Mouse (Mus musculus) intestine, embryonic 14.5 days (tissue): ENCODE results near the gene Rhot2. TPM values are rescaled to one million over a fixed set of nuclear protein-coding genes. Genes with fewer than 3 reads are reported as not detected.

Source experiments
- ATAC-seq: fragments of 200-750 bp; cut with Nextera tagmentation; replicated peaks from 2 replicates; pipeline ENCODE4 v1.8.0; 2017; ENCODE audit warnings: low read depth, moderate number of reproducible peaks, moderate TSS enrichment, moderate library complexity; ENCODE audit not compliant: low FRiP score, low TSS enrichment
- DNase-seq: peaks from one replicate; pipeline ENCODE4 v3.0.0-alpha.2; 2018; ENCODE audit warnings: low spot score
- H3K27ac ChIP-seq: fragments of 300-500 bp; sonication (generic); 2 replicates; pipeline ENCODE4 v1.5.1; 2014; ENCODE audit warnings: low read depth, mild to moderate bottlenecking, control low read depth
- H3K27me3 ChIP-seq: fragments of 300-500 bp; sonication (generic); replicated peaks from 2 replicates; pipeline ENCODE4 v1.6.1; 2014; ENCODE audit warnings: low read length, control low read depth; ENCODE audit not compliant: control insufficient read depth, insufficient read depth
- H3K36me3 ChIP-seq: fragments of 300-500 bp; sonication (generic); 2 replicates; pipeline ENCODE4 v1.6.1; 2014; ENCODE audit warnings: low read length, control low read depth; ENCODE audit not compliant: control insufficient read depth, insufficient read depth
- H3K4me1 ChIP-seq: fragments of 300-500 bp; sonication (generic); replicated peaks from 2 replicates; pipeline ENCODE4 v1.6.1; 2014; ENCODE audit warnings: low read length, control low read depth, mixed read lengths; ENCODE audit not compliant: control insufficient read depth, insufficient read depth
- H3K4me2 ChIP-seq: fragments of 300-500 bp; sonication (generic); 2 replicates; pipeline ENCODE4 v1.6.1; 2014; ENCODE audit warnings: low read length
- H3K4me3 ChIP-seq: fragments of 300-500 bp; sonication (generic); 2 replicates; pipeline ENCODE4 v1.5.1; 2014; ENCODE audit warnings: low read depth, low read length, control low read depth, mixed read lengths
- H3K9ac ChIP-seq: fragments of 300-500 bp; sonication (generic); 2 replicates; pipeline ENCODE4 v1.6.1; 2014; ENCODE audit warnings: mild to moderate bottlenecking, low read length
- H3K9me3 ChIP-seq: fragments of 300-500 bp; sonication (generic); 2 replicates; pipeline ENCODE4 v1.6.1; 2016; ENCODE audit warnings: low read length, control low read depth; ENCODE audit not compliant: control insufficient read depth
- WGBS: fragments of 180-500 bp; shearing (Covaris S2); extraction: QIAGEN DNeasy Blood & Tissue Kit; methylation state at CpG from one replicate; pipeline ENCODE4 v1.1.7; 2014; 5-methylcytosine and 5-hydroxymethylcytosine counted together
- polyA plus RNA-seq: library from polyadenylated mRNA; unstranded; fragments of >200 nt; fragmentation: Nextera tagmentation; extraction: Ambion mirVana; gene quantifications from 2 replicates; pipeline ENCODE4 v1.2.1, GENCODE M21; 2014

Gene Rhot2
- polyA plus RNA-seq, 1 experiment from 2014 or later = 10.4 TPM

DNA sequence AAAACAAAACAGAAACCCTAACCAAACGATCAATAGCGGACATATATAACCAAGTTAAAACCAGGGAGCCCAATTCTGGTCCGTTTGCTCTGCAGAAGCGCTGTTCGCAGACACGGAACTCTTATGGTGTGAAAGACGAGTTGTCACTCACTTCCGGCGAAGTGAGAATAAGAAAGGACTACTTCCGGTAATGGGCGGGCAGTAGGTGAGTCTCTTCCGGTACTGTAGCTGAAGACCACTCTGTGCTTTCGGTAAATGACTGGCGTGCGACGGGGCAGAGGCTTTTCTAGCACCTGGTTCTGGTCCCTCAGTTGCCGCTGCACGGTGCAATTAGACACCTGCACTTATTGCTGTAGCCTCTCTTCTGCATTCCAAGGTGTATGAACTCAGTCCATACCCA lies 21.2 kb downstream of the Rhot2 start, which contains the start of gene Wdr24:
Gene Wdr24, plus strand, starts transcription at position 176 of the 400 bp plus-strand sequence.
- Histone ChIP-seq H3K4me2 (peak within 1 kb of the TSS; percentile 92), H3K4me3 (peak within 1 kb of the TSS; percentile 77), H3K27ac (peak within 1 kb of the TSS; percentile 38), H3K27me3 (peaks cover 29% of the 10 kb centered on the region), H3K9me3 (no peaks in the 10 kb centered on the region), H3K36me3 (peaks cover 24% of the 10 kb centered on the region), H3K9ac (peak within 1 kb of the TSS; percentile 62), H3K4me1 (peaks cover 19% of the 10 kb centered on the region)
- WGBS = under 1% methylated on average over 18 of the region's 18 CpGs
- DNase-seq = peak; percentile 79
- 0 out of 2 replicates have a peak, but pooled peaks have one; percentile 49 for ATAC-seq

DNA sequence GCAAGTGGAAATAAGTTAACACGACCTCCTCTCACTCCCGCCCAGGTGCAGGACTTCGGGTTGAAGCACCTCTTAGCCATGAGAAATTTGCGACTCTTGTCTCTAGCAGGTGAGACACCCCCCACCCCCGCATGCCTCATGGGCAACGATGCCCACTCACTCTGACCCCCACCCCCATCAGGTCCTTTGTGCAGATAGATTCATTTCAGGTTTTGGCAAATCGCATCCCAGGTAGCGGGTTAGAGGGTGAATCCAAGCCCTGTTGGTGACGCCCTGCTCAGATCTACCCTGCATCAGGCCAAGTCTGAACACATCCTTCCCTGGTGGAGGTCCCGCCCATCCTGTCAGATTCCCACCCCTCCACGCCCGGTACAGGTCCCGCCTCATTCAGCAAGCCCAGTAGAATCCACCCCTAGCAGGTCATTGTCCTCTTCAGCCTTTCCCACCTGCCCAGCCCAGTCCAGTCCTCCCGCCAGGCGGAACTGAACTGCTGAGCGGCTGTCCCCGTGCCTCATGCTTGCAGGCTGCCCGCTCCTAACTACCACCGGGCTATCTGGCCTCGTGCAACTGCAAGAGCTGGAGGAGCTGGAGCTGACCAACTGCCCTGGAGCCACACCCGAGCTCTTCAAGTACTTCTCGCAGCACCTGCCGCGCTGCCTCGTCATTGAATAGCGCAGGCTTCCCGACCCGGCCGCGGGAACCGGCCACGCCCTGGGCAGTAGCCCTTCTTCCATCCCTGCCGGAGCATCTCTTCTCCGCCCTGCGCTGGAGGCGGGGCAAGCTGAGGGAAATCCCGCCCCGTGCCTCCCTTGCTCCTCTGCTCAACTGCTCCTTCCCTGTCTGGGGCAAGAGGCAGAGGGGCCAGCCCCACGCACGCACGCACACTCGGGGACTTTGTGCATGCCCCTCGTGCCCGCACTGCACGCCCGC lies 25.5 kb downstream of the Rhot2 start:
- Histone ChIP-seq H3K9me3 (no peaks in the 10 kb centered on the region), H3K4me3 (no peak overlapping the region), H3K36me3 (no peaks in the 10 kb centered on the region), H3K9ac (no peak overlapping the region), H3K4me2 (peak overlapping the region; percentile 25), H3K27ac (no peak overlapping the region), H3K4me1 (peaks cover 3% of the 10 kb centered on the region), H3K27me3 (peaks cover 40% of the 10 kb centered on the region)
- no peak for DNase-seq
- WGBS = 5% methylated on average over 46 of the region's 46 CpGs
- ATAC-seq = peak; percentile 41

DNA sequence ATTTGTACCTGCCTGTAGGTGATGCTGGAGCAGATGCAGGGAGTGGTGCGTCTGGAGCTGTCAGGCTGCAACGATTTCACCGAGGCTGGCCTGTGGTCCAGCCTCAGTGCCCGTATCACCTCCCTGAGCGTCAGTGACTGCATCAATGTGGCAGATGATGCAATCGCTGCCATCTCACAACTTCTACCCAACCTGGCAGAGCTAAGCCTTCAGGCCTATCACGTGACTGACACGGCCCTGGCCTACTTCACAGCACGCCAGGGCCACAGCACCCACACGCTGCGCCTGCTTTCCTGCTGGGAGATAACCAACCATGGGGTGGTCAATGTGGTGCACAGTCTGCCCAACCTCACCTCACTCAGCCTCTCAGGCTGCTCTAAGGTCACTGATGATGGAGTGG lies 27.0 kb downstream of the Rhot2 start:
- Histone ChIP-seq H3K27ac (no peak overlapping the region), H3K4me3 (no peak overlapping the region), H3K27me3 (peaks cover 43% of the 10 kb centered on the region), H3K36me3 (no peaks in the 10 kb centered on the region), H3K9ac (no peak overlapping the region), H3K4me2 (no peak overlapping the region), H3K4me1 (no peaks in the 10 kb centered on the region), H3K9me3 (no peaks in the 10 kb centered on the region)
- WGBS = 77% methylated on average over 11 of the region's 11 CpGs
- DNase-seq = no peak
- no peak for ATAC-seq

DNA sequence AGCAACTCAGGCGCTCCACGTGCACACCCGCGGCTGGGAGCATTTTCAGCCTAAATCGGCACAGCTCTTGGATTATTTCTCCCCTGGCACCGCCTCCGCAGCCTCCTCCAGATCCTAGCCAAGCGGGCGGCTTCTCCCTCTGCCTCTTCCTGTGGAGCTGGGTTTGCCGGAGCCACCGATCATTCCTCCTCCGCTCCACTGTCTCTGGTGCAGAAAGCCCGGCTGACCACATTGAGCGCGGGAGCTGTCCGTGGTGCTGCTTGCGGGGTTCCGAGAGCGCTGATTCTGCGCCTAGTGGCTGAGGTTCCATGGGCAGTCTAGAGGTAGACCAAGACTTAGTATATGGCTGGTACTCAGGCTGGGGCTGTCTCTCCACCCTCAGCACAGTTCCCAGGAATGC lies 31.2 kb downstream of the Rhot2 start:
- no peaks in the 10 kb centered on the region for H3K9me3 ChIP-seq
- no peaks in the 10 kb centered on the region for H3K36me3 ChIP-seq
- no peak overlapping the region for H3K4me3 ChIP-seq
- no peak overlapping the region; the same call in 1 of the 2 replicates for H3K4me2 ChIP-seq
- H3K4me1 ChIP-seq = peaks cover 11% of the 10 kb centered on the region
- peaks cover 40% of the 10 kb centered on the region for H3K27me3 ChIP-seq
- 3% methylated on average over 20 of the region's 20 CpGs for WGBS
- no peak overlapping the region for H3K9ac ChIP-seq
- H3K27ac ChIP-seq = no peak overlapping the region
- peak; percentile 37; the same call in 1 of the 2 replicates for ATAC-seq
- peak; percentile 99 for DNase-seq

DNA sequence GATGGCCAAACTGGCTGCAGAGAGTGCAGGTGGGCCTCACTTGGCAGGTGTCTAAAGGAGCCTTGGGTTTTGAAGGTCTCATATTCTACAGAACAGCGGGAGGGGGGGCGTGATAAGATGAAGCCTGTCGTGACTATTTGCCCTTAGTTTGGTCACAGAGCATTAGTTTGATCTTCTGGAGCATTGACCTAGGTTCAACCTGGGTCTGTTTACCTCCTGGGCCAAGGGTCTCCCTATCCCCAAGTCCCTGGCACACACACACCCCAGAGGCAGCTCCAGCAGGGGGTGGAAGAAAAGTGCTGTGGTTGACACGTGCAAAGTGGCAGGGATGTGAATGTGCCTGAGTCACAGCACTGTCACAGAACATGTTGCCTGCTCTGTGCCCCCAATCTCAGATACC lies 33.8 kb downstream of the Rhot2 start:
- no peak overlapping the region for H3K4me3 ChIP-seq
- no peak overlapping the region for H3K27ac ChIP-seq
- WGBS = 84% methylated on average over 4 of the region's 4 CpGs
- no peak for DNase-seq
- ATAC-seq = no peak
- H3K9me3 ChIP-seq = no peaks in the 10 kb centered on the region
- no peak overlapping the region for H3K9ac ChIP-seq
- no peaks in the 10 kb centered on the region for H3K36me3 ChIP-seq
- H3K4me1 ChIP-seq = peaks cover 12% of the 10 kb centered on the region
- H3K4me2 ChIP-seq = no peak overlapping the region
- peaks cover 34% of the 10 kb centered on the region for H3K27me3 ChIP-seq

DNA sequence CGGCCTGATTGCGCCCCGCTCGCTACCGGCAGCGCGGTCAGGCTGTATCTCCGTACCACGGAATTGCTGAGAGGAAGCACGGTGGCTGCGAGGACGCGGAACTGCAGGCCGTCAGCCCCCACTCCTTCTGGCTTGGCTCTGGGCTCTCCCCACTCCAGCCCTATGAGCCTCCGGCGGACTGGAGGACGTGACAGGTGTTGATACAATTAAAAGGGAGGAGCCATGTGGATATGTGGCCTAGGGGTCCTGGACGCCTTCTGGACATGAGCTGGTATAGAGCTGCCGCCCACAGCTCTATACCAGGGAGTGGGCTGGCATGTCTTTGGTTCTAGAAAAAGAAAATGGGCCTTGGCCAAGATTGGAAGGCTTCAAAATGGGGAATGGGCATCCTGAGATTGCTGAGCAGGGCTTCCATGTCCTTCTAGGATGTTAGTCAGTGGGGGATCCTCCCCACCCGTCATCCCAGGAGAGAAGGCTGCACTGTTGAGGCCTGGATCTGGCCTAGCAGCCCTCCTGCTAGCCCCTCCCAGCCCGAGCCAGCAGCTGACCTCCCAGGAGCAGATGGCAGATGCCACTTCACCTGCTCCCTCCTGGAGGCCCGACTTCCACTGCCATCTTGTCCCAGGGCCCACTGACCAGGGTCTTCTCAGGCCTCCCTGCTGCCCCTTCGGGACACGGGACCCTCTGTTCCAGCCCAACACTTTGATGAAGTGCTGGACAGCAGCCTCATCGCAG lies 34.9 kb downstream of the Rhot2 start:
- Histone ChIP-seq H3K9ac (peak overlapping the region; percentile 53), H3K36me3 (no peaks in the 10 kb centered on the region), H3K9me3 (no peaks in the 10 kb centered on the region), H3K4me2 (peak overlapping the region; percentile 96), H3K27ac (no peak overlapping the region), H3K4me1 (peaks cover 12% of the 10 kb centered on the region), H3K4me3 (peak overlapping the region; percentile 60), H3K27me3 (peaks cover 34% of the 10 kb centered on the region)
- ATAC-seq (no peak), DNase-seq (no peak)
- WGBS = 4% methylated on average over 21 of the region's 25 CpGs

DNA sequence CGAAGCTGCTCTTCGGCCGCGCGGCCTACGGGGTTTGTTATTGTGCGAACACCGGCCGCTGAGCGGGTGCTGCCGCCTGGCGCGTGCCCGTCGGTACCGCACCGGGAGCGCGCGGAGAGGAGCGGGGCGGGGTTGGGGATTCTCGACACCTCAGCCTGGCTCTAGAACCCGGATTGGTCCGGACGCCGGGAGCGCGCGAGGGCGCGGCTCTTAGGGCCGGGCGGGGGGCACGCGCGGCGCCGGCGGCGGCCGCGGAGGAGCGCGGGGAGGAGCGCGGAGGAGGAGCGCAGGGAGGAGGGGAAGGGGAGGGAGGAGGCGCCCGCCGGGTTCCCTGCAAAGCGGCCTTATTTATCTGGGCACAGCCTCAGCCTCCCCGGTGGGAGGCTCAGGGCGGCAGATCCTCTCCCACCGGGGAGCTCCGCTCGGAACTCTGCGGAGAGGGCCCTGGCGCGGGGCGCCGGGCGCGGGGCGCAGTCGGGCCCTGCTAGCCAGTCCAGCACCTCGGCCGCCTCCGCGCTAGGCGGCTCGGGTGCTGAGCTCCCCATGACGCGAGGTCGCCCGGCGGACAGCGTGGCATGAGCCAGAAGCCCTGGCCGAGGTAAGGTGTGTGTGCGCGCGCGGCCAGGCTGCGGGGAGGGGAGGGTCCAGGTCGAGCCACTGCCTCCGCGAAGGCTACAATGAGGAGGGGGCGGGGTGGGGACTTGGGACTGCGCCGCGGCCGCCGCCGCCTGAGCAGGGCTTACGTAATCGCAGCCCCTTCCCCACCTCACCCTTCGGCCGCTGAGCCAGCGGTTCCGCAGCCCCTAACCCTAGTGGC lies 35.7 kb downstream of the Rhot2 start, which contains the start of gene Fbxl16:
Gene Fbxl16, plus strand, starts transcription at position 297 of the 817 bp plus-strand sequence.
- peaks cover 34% of the 10 kb centered on the region for H3K27me3 ChIP-seq
- peak within 1 kb of the TSS; percentile 53 for H3K9ac ChIP-seq
- H3K36me3 ChIP-seq = no peaks in the 10 kb centered on the region
- peaks cover 12% of the 10 kb centered on the region for H3K4me1 ChIP-seq
- H3K27ac ChIP-seq = no peak within 1 kb of the TSS
- ATAC-seq = peak; percentile 69
- H3K4me3 ChIP-seq = peak within 1 kb of the TSS; percentile 60
- peak within 1 kb of the TSS; percentile 96 for H3K4me2 ChIP-seq
- peak; percentile 84 for DNase-seq
- WGBS = under 1% methylated on average over 89 of the region's 100 CpGs
- no peaks in the 10 kb centered on the region for H3K9me3 ChIP-seq

DNA sequence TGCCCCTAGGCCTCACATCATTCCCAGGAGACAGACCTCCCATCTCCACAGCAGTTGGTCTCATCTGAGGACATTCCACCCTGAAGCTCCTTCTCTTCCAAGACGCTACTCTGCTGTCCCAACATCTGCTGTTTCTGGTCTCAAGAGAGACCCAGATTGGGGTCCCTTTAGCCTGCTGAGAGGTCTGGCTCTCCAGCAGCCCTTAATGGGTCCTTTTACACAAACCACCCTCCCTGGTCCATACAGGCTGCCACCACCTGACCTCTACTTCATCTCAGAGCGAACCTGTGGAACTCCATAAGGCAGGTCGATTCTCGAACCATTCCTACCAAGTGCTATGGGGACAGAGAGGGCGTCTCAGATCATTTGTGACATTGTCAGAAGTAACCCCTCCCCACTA lies 36.6 kb downstream of the Rhot2 start:
- H3K36me3 ChIP-seq = no peaks in the 10 kb centered on the region
- DNase-seq (no peak), ATAC-seq (no peak)
- peaks cover 34% of the 10 kb centered on the region for H3K27me3 ChIP-seq
- H3K27ac ChIP-seq = no peak overlapping the region
- 47% methylated on average over 5 of the region's 5 CpGs for WGBS
- peak overlapping the region; percentile 96 for H3K4me2 ChIP-seq
- no peaks in the 10 kb centered on the region for H3K9me3 ChIP-seq
- peaks cover 12% of the 10 kb centered on the region for H3K4me1 ChIP-seq
- H3K4me3 ChIP-seq = no peak overlapping the region
- no peak overlapping the region for H3K9ac ChIP-seq
